Mouse (Mus musculus) CH12.LX (cell line): ENCODE measurements around the gene Mettl16. TPM values are rescaled to one million over a fixed set of nuclear protein-coding genes. Genes with fewer than 3 reads are reported as not detected.

Source experiments
- DNase-seq: peaks from one replicate; pipeline ENCODE4 v3.0.0-alpha.2; 2013; ENCODE audit errors: extremely low read depth
- H3K27ac ChIP-seq: 2 replicates; pipeline ENCODE4 v1.5.1; 2012; ENCODE audit warnings: low read depth, mild to moderate bottlenecking, control low read depth, moderate library complexity; ENCODE audit not compliant: insufficient read depth
- H3K27me3 ChIP-seq: replicated peaks from 2 replicates; pipeline ENCODE3; 2012; ENCODE audit warnings: inconsistent platforms
- H3K36me3 ChIP-seq, 2 experiments: replicated peaks in 1 of 2; 2 replicates each; pipeline versions ENCODE3 to v1.6.1; 2012; ENCODE audit warnings: inconsistent platforms in 1 of 2, low read length in 1 of 2, mild to moderate bottlenecking in 1 of 2, mixed read lengths in 1 of 2, moderate library complexity in 1 of 2; ENCODE audit not compliant: control insufficient read depth in 1 of 2, insufficient read depth in 1 of 2
- H3K4me1 ChIP-seq, 2 experiments: 2 replicates each; pipeline ENCODE4 v1.6.1; 2012; ENCODE audit warnings: inconsistent platforms in 1 of 2, moderate library complexity in 1 of 2; ENCODE audit not compliant: insufficient read depth in 2 of 2, control insufficient read depth in 1 of 2
- H3K4me2 ChIP-seq: 2 replicates; pipeline ENCODE4 v1.6.1; 2012; ENCODE audit warnings: low read depth, mild to moderate bottlenecking, control low read depth; ENCODE audit not compliant: poor library complexity, insufficient read depth, severe bottlenecking
- H3K4me3 ChIP-seq, 3 experiments: fragments of 150-350 bp in 1 of 3; sonication (generic) in 1 of 3; replicated peaks in 1 of 3; 2 replicates each; pipeline versions ENCODE3 to v1.5.1; 2011 to 2012; ENCODE audit warnings: low read depth in 2 of 3, low read length in 2 of 3, mild to moderate bottlenecking in 2 of 3, moderate library complexity in 2 of 3, control low read depth in 1 of 3, improper control_type of control experiment in 1 of 3, inconsistent platforms in 1 of 3, mixed read lengths in 1 of 3; ENCODE audit not compliant: poor library complexity in 1 of 3
- H3K79me2 ChIP-seq: replicated peaks from 2 replicates; pipeline ENCODE4 v1.6.1; 2012; ENCODE audit warnings: mild to moderate bottlenecking, moderate library complexity; ENCODE audit not compliant: control insufficient read depth, poor library complexity, insufficient read depth, severe bottlenecking; ENCODE audit errors: extremely low read depth
- H3K9ac ChIP-seq: 2 replicates; pipeline ENCODE4 v1.6.1; 2012; ENCODE audit warnings: low read depth, mild to moderate bottlenecking, control low read depth, moderate library complexity; ENCODE audit not compliant: insufficient read depth
- H3K9me3 ChIP-seq: replicated peaks from 2 replicates; pipeline ENCODE3; 2012; ENCODE audit warnings: low read length, inconsistent platforms, mixed read lengths
- BHLHE40 ChIP-seq: IDR thresholded peaks from 2 replicates; pipeline ENCODE4 v1.6.1; 2011; ENCODE audit warnings: mild to moderate bottlenecking, low read depth, low read length, improper control_type of control experiment
- CHD1 ChIP-seq: IDR thresholded peaks from 2 replicates; pipeline ENCODE4 v1.6.1; 2012; ENCODE audit warnings: low read depth, low read length, improper control_type of control experiment, inconsistent platforms
- CHD2 ChIP-seq: IDR thresholded peaks from 2 replicates; pipeline ENCODE4 v1.6.1; 2011; ENCODE audit warnings: low read length, improper control_type of control experiment
- CTCF ChIP-seq, 2 experiments: IDR thresholded peaks in 1 of 2; conservative IDR thresholded peaks in 1 of 2; 2 replicates each; pipeline ENCODE4 v1.5.1; 2011 to 2012; ENCODE audit warnings: low read depth in 2 of 2, low read length in 2 of 2, improper control_type of control experiment in 1 of 2, inconsistent platforms in 1 of 2, mild to moderate bottlenecking in 1 of 2, moderate library complexity in 1 of 2
- ELF1 ChIP-seq: IDR thresholded peaks from 2 replicates; pipeline ENCODE4 v1.6.1; 2014; ENCODE audit warnings: low read depth, mild to moderate bottlenecking, inconsistent platforms, low read length, improper control_type of control experiment
- EP300 ChIP-seq: IDR thresholded peaks from 2 replicates; pipeline ENCODE4 v1.6.1; 2011; ENCODE audit warnings: low read length, improper control_type of control experiment
- ETS1 ChIP-seq: conservative IDR thresholded peaks from 2 replicates; pipeline ENCODE4 v1.6.1; 2012; ENCODE audit warnings: low read depth, mild to moderate bottlenecking, inconsistent platforms, low read length, improper control_type of control experiment, moderate library complexity
- GABPA ChIP-seq: IDR thresholded peaks from 2 replicates; pipeline ENCODE4 v1.6.1; 2012; ENCODE audit warnings: low read depth, low read length, improper control_type of control experiment, inconsistent platforms; ENCODE audit not compliant: insufficient replicate concordance
- HCFC1 ChIP-seq: IDR thresholded peaks from 2 replicates; pipeline ENCODE4 v1.6.1; 2012; ENCODE audit warnings: low read depth, mild to moderate bottlenecking, inconsistent platforms, low read length, improper control_type of control experiment
- IRF4 ChIP-seq: IDR thresholded peaks from 2 replicates; pipeline ENCODE4 v1.6.1; 2014; ENCODE audit warnings: low read depth, mild to moderate bottlenecking, inconsistent platforms, low read length, improper control_type of control experiment
- JUN ChIP-seq: IDR thresholded peaks from 2 replicates; pipeline ENCODE4 v1.6.1; 2011; ENCODE audit warnings: low read depth, mild to moderate bottlenecking, low read length, improper control_type of control experiment, moderate library complexity; ENCODE audit not compliant: insufficient read depth
- JUND ChIP-seq: conservative IDR thresholded peaks from 2 replicates; pipeline ENCODE4 v1.6.1; 2011; ENCODE audit warnings: low read depth, low read length, improper control_type of control experiment
- KAT2A ChIP-seq: IDR thresholded peaks from 2 replicates; pipeline ENCODE4 v1.6.1; 2012; ENCODE audit warnings: low read length, improper control_type of control experiment, inconsistent platforms; ENCODE audit not compliant: insufficient replicate concordance
- MAFK ChIP-seq: IDR thresholded peaks from 2 replicates; pipeline ENCODE4 v1.6.1; 2011; ENCODE audit warnings: low read length, improper control_type of control experiment; ENCODE audit not compliant: insufficient replicate concordance
- MAX ChIP-seq: IDR thresholded peaks from 2 replicates; pipeline ENCODE4 v1.6.1; 2011; ENCODE audit warnings: low read length, improper control_type of control experiment
- MAZ ChIP-seq: IDR thresholded peaks from 2 replicates; pipeline ENCODE4 v1.6.1; 2012; ENCODE audit warnings: low read depth, mild to moderate bottlenecking, inconsistent platforms, low read length, improper control_type of control experiment, moderate library complexity
- MEF2A ChIP-seq: IDR thresholded peaks from 2 replicates; pipeline ENCODE4 v1.6.1; 2014; ENCODE audit warnings: low read depth, mild to moderate bottlenecking, inconsistent platforms, low read length, improper control_type of control experiment, borderline replicate concordance
- MXI1 ChIP-seq: IDR thresholded peaks from 2 replicates; pipeline ENCODE4 v1.6.1; 2011; ENCODE audit warnings: mild to moderate bottlenecking, low read depth, low read length, improper control_type of control experiment
- MYC ChIP-seq: IDR thresholded peaks from 2 replicates; pipeline ENCODE4 v1.6.1; 2011; ENCODE audit warnings: low read depth, mild to moderate bottlenecking, improper control_type of control experiment, low read length
- NELFE ChIP-seq: IDR thresholded peaks from 2 replicates; pipeline ENCODE4 v1.6.1; 2011; ENCODE audit warnings: low read depth, low read length, improper control_type of control experiment
- NRF1 ChIP-seq: IDR thresholded peaks from 2 replicates; pipeline ENCODE4 v1.6.1; 2014; ENCODE audit warnings: low read depth, mild to moderate bottlenecking, inconsistent platforms, low read length, improper control_type of control experiment, moderate library complexity
- PAX5 ChIP-seq: IDR thresholded peaks from 2 replicates; pipeline ENCODE4 v1.6.1; 2012; ENCODE audit warnings: low read length, inconsistent platforms, mixed read lengths
- POLR2A ChIP-seq: IDR thresholded peaks from 2 replicates; pipeline ENCODE4 v1.6.1; 2011; ENCODE audit warnings: low read depth, mild to moderate bottlenecking, improper control_type of control experiment, low read length
- POLR2AphosphoS2 ChIP-seq: IDR thresholded peaks from 2 replicates; pipeline ENCODE4 v1.6.1; 2011; ENCODE audit warnings: low read depth, low read length, improper control_type of control experiment
- RAD21 ChIP-seq: IDR thresholded peaks from 2 replicates; pipeline ENCODE4 v1.6.1; 2011; ENCODE audit warnings: low read depth, mild to moderate bottlenecking, low read length, improper control_type of control experiment, moderate library complexity
- RCOR1 ChIP-seq: conservative IDR thresholded peaks from 2 replicates; pipeline ENCODE4 v1.6.1; 2012; ENCODE audit warnings: low read depth, mild to moderate bottlenecking, inconsistent platforms, low read length, improper control_type of control experiment
- SIN3A ChIP-seq: IDR thresholded peaks from 2 replicates; pipeline ENCODE4 v1.6.1; 2012; ENCODE audit warnings: low read length, improper control_type of control experiment, inconsistent platforms
- SMC3 ChIP-seq: IDR thresholded peaks from 2 replicates; pipeline ENCODE4 v1.6.1; 2011; ENCODE audit warnings: low read depth, low read length, improper control_type of control experiment
- TBP ChIP-seq: conservative IDR thresholded peaks from 2 replicates; pipeline ENCODE4 v1.6.1; 2011; ENCODE audit warnings: low read depth, low read length, improper control_type of control experiment
- TCF12 ChIP-seq: IDR thresholded peaks from 2 replicates; pipeline ENCODE4 v1.6.1; 2014; ENCODE audit warnings: low read depth, mild to moderate bottlenecking, inconsistent platforms, low read length, improper control_type of control experiment
- USF2 ChIP-seq: conservative IDR thresholded peaks from 2 replicates; pipeline ENCODE4 v1.6.1; 2011; ENCODE audit warnings: low read depth, low read length, improper control_type of control experiment
- ZC3H11A ChIP-seq: IDR thresholded peaks from 2 replicates; pipeline ENCODE4 v1.6.1; 2012; ENCODE audit warnings: low read depth, mild to moderate bottlenecking, inconsistent platforms, low read length, improper control_type of control experiment
- ZKSCAN1 ChIP-seq: IDR thresholded peaks from 2 replicates; pipeline ENCODE4 v1.6.1; 2012; ENCODE audit warnings: low read depth, inconsistent platforms, low read length, improper control_type of control experiment, borderline replicate concordance
- ZNF384 ChIP-seq: IDR thresholded peaks from 2 replicates; pipeline ENCODE4 v1.6.1; 2012; ENCODE audit warnings: low read depth, low read length, improper control_type of control experiment, inconsistent platforms
- dilution Hi-C: fragments of 300-500 bp; cut with MboI; formaldehyde crosslinking; loops from 2 replicates; pipeline ENCODE4 v1.14.3; 2020; ENCODE audit warnings: low sequenced_read_pairs; ENCODE audit not compliant: extremely low pct_unique_long_range_greater_than_20kb, extremely low pct_ligation_motif_present
- in situ Hi-C: fragments of 300-500 bp; cut with MboI; formaldehyde crosslinking; loops from 3 replicates; pipeline ENCODE4 v1.14.3; 2019; ENCODE audit warnings: low sequenced_read_pairs, low pct_ligation_motif_present, low pct_unique_long_range_greater_than_20kb, mixed read lengths
- polyA plus RNA-seq: library from polyadenylated mRNA; unstranded; fragments of >175 nt; gene quantifications from 2 replicates; pipeline ENCODE4 v1.2.1, GENCODE M21; 2012; ENCODE audit warnings: low read depth; ENCODE audit not compliant: insufficient read length
- total RNA-seq, 2 experiments: library from RNA; depleted of rRNA; stranded (reverse); fragments of 300-350 nt in 1 of 2; fragments of >200 nt in 1 of 2; gene quantifications; 2 replicates each; pipeline ENCODE4 v1.2.3; 2012 to 2014

The Mettl16 gene
- total and polyA plus RNA-seq, 3 experiments = 79.3 to 119 (median 80.0) TPM

GRCm38 (mm10) chr11:74847919-74848521, 77.4 kb downstream of the Mettl16 start:
- H3K27ac ChIP-seq = no peak overlapping the region
- H3K9me3 ChIP-seq = peaks cover 7% of the 10 kb centered on the region
- H3K4me1 ChIP-seq = peaks cover 0 to 19% of the 10 kb centered on the region in 2 experiments; a peak in 2 of 4 replicates
- no peaks in the 10 kb centered on the region for H3K27me3 ChIP-seq
- H3K36me3 ChIP-seq = peaks cover 14 to 59% of the 10 kb centered on the region in 2 experiments
- H3K79me2 ChIP-seq = no peaks in the 10 kb centered on the region
- H3K4me2 ChIP-seq = peak overlapping the region; percentile 9; the same call in 1 of the 2 replicates
- no peak overlapping the region for H3K9ac ChIP-seq
- in situ Hi-C loops = loop anchor here (5.0 to 25.0 kb wide), 2 partner anchors 36 to 461 kb away; no protein-coding TSS in a partner anchor
- dilution Hi-C loops = no loop called here
- DNase-seq = peak; percentile 86
- TF ChIP-seq GABPA (no peak), MAZ (peak; percentile 82; the same call in 1 of the 2 replicates), SMC3 (peak; percentile 98), MXI1 (peak; percentile 70; the same call in 1 of the 2 replicates), ELF1 (0 out of 2 replicates have a peak, but pooled peaks have one; percentile 47), MAX (peak; percentile 80), POLR2A (no peak), ZNF384 (peak; percentile 40; the same call in 1 of the 2 replicates), NELFE (peak; percentile 68; the same call in 1 of the 2 replicates), CTCF (conservative IDR thresholded peaks at IDR 0.05 in 1 of 2, IDR thresholded peaks at IDR 0.05 in 1 of 2; ENCODE audit: low read depth in 2 of 2, low read length in 2 of 2) (peak; percentile 81 to 99), ZKSCAN1 (no peak), MAFK (peak; percentile 59; the same call in 1 of the 2 replicates), KAT2A (no peak), MYC (peak; percentile 91), ETS1 (peak; percentile 22), TBP (0 out of 2 replicates have a peak, but pooled peaks have one; percentile 30), TCF12 (0 out of 2 replicates have a peak, but pooled peaks have one; percentile 59), POLR2AphosphoS2 (no peak), PAX5 (no peak), CHD2 (peak; percentile 28; the same call in 1 of the 2 replicates), ZC3H11A (peak; percentile 94), USF2 (no peak), RAD21 (no peak; the same call in none of the 2 replicates), BHLHE40 (peak; percentile 54; the same call in 1 of the 2 replicates), IRF4 (peak; percentile 78), SIN3A (peak; percentile 77), JUND (peak; percentile 64; the same call in 1 of the 2 replicates), NRF1 (peak; percentile 42; the same call in 1 of the 2 replicates), MEF2A (peak; percentile 76), RCOR1 (0 out of 2 replicates have a peak, but pooled peaks have one; percentile 31), JUN (no peak), EP300 (0 out of 2 replicates have a peak, but pooled peaks have one; percentile 35), CHD1 (no peak), HCFC1 (no peak)
- no peak overlapping the region for H3K4me3 ChIP-seq
